Mouse (Mus musculus) heart, adult 18-20 months (tissue): ENCODE measurements at regions not wholly inside any gene's neighbourhood (a gene's known extent, or its start where the extent isn't known, plus 50 kb on each side); places are given as distances from the start of the nearest gene placed in this dataset.
A peak's percentile ranks its signal among the peaks of the same experiment; 100 is the strongest.
"Not testable (repeated sequence)": the region's sequence is repeated elsewhere in the genome, so short reads cannot be mapped to it uniquely, and the experiment has no call there.

Experiments used
- DNase-seq, 2 experiments: peaks; one replicate each; pipeline ENCODE4 v3.0.0; 2021 to 2022; ENCODE audit warnings: mixed read lengths in 1 of 2

GRCm38 (mm10) chr14:61757086-61757822, 150.0 kb downstream of the Kcnrg start:
- DNase-seq, result peak; percentile 74 to 84

GRCm38 (mm10) chr14:61757823-61758175, 150.5 kb downstream of the Kcnrg start:
- DNase-seq, result no peak

DNA sequence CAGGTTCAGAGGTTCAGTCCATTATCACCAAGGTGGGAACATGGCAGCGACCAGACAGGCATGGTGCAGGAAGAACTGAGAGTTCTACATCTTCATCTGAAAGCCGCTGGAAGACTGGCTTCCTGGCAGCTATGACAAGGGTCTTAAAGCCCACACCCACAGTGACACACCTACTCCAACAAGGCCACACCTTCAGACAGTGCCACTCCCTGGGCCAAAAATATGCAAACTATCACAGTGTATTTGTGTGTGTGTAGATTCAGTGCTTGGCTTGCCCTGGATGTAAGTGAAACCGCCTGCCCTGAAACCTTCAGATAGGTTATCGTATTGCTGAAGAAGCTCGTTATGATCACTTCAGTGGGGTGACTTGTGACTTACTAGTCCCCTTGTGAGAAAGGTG, 151.3 kb downstream of the Kcnrg start:
- DNase-seq, result no peak

DNA sequence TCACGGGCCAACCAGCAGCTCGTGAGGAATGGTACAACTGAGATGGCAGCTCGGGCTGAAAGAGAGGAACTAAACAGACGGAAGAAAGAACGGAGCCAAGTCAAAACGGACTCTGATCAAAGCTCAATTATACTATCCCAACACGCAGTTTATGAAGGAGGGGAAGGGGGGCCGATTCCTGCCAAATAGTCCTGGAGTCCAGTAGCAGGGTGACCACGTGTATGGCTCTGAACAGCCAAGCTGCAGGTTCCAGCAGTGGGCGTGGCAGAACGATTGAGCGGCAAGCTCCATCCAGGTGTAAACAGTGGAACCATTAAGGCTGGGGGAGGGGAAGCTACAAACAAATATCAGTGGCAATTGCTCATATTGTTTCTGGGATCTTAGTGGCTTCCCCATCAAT, 152.9 kb downstream of the Kcnrg start:
- DNase-seq, result not testable (repeated sequence)

GRCm38 (mm10) chr14:61762076-61762475, 154.8 kb downstream of the Kcnrg start:
- no peak for DNase-seq

DNA sequence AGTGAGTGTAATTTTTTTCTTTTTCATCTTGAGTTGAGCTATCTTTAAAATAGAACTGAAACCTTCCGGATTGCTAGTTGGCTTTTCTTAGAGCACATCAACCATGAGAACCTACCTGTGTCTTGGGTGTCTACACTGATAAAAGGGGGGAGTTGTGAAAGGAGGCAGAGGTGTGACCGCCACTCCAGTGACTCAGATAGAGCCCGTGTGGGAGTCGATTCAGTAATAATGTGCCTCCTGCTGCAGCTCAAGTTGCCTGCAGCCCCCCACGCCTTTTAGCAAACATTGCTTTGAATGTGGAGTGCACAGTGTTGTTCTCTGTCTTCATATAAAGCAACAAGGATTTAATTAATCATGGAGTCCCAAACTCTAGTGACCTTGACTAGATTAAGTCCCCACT, 162.6 kb downstream of the Kcnrg start:
- no peak for DNase-seq

DNA sequence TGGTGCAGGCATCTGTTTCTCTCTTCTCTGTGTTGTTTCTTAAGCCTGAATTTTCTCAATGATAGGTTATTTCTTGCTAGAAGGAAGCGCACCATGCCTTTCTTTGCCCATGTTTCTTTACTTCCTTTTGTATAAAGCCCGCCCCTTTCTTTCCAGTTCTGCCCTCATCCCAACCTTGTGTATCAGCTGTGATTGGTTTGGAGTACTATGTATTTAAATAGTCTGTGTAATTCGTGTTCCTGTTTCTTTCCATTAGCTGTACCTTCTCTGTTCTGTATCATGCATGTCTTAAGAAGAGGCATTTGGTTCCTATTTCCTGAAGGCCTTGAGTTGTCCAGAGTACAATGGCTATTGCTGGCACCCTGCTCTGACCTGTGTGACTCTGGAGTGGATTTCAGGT, 166.9 kb downstream of the Kcnrg start:
- peak in 1 of 2 experiments; percentile 14 for DNase-seq

- no peak for DNase-seq
Measured at GRCm38 (mm10) chr14:61778618-61779017, 171.4 kb downstream of the Kcnrg start.

DNA sequence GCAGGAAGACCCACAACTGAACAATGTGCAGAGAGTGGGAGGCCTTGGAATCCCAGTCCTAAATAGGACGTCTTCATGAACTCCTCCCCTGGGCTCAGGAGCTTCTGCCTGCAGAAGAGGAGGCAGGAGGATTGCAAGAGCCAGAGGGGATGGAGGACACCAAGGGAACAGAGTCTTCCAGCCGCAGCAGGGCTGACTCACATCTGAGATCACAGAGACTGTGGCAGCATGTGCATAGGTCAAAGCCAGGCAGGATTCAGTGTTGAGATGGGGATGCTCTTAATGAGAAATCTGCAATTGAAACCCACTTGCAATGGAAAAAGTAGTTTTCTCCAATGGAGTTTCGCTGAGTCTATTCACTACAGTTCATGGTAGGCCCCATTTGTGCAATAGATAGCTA, 175.9 kb downstream of the Kcnrg start:
- no peak for DNase-seq

- no peak for DNase-seq
Measured at GRCm38 (mm10) chr14:61784609-61785008, 177.4 kb downstream of the Kcnrg start.

GRCm38 (mm10) chr14:61786031-61786430, 178.8 kb downstream of the Kcnrg start:
- no peak for DNase-seq

DNA sequence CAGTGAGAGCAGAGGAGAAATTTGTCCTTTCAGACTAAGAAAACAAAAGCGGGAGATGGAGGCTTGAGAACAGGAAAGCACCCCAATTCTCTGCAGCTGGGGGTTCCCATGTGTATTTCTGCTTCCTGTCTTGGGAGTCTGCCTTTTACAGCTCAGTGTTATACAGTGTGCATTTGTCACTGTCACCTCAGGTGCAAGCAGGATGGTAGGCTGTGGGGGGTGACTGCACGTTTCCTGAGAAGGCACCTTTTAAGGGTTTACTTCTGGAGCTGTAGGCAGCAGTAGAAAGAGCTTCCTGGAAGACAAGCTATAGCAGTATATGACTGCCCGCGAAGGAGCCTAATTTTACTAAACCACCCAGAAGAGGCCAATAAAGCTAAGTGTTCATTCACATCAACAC, 180.5 kb downstream of the Kcnrg start:
- DNase-seq, result no peak

GRCm38 (mm10) chr14:61788998-61789790, 181.9 kb downstream of the Kcnrg start:
- peak; percentile 48 to 66 for DNase-seq

DNA sequence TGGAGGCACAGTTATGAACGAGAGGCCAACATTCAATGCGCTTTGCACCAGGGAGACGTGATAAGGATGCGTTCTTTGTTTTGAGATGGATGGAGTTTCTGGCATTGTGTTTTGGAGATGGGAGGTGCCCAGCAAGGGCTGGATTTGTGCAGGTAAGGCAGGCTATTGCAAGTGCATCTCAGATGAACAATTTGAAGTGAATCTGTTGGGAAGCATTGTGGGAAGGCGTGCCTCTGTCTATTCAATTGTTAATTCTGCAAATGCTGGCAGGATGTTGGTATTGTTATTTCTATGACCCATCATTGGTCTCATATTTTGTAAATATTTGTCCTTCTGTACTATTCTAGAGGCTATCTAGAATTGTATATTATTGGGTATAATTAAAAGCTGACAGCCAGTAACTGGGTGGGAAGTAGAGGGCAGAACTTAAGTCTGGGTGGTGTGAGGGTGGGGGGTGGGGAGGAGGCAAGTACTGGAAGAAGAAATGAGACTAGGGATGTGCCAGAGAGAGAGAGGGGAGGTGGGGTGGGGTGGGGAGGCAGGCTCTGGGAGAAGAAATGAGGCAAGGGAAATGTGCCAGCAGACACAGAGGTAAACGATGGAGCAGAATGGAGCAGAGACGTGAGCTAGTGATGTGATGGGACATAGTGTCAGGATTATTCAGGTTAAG, 188.9 kb downstream of the Kcnrg start:
- no peak for DNase-seq

- DNase-seq, result no peak
Measured at GRCm38 (mm10) chr14:61796671-61797070, 189.4 kb downstream of the Kcnrg start.

- DNase-seq, result no peak
Measured at GRCm38 (mm10) chr14:61803421-61803925, 196.2 kb downstream of the Kcnrg start.

GRCm38 (mm10) chr14:61805433-61805832, 198.2 kb downstream of the Kcnrg start:
- DNase-seq, result no peak

DNA sequence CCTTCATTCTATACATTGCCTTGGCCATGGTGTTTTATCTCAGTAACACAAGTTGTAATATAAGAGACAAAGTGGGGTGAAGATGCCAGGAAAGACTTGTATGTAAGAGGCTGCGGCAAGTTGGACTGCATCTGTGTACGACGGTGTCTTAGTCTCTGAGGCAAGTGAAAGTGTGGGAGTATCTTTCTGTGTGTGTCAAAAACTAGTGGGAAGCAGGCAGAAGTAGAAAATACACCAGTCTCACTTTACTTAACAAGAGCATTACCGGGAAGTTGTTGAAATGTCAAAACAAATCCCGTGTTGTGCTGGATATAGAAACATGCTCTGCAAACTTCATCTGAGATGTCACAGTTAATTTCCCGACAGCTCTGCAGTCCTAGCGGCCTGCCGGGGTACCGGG, 200.9 kb downstream of the Kcnrg start:
- DNase-seq, result no peak

- DNase-seq, result no peak
Measured at GRCm38 (mm10) chr14:61809716-61810437, 202.6 kb downstream of the Kcnrg start.

DNA sequence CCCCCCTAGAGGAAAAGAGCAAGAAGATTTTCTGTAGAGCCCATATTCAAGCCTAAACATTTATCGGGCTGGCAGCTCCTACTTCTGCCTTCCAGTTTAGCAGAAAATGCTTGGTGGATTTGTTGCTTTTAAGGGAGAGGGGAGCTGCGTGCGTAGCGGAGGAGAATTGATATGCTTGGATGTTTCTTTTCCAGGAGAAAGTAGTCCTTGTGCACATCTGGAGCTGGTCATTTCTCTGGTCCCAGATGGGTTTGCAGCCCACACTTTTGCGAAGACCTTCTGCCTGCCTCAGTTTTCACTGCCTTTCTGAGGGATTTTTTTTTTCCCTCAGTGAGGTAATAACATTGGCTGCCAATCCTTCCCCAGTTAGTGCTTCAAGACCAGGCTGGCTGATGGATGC, 203.6 kb downstream of the Kcnrg start:
- DNase-seq, result no peak

DNA sequence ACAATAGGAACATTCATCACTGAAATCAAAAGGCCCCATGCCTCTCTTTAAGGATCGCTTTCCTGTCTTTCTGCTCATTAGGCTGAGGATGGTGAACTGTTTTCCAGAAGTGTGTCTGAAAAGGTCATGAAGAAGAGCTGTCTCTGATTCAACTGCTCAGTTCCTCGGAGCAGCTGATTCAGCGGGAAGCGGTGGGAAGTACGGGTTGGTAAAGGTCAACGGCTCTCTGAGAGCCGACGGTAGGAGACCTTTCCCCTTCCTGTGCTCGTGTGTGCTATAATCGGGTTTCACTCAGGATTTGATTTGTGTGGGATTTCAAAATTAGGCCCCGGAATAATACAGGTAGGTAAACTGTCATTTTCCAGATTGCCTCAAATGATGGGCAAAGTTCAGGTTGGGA, 210.5 kb downstream of the Kcnrg start:
- DNase-seq, result no peak

GRCm38 (mm10) chr14:61818365-61818764, 211.1 kb downstream of the Kcnrg start:
- DNase-seq, result no peak
